Mouse (Mus musculus): ENCODE data around the gene Cyp2u1.

Gene Cyp2u1

GRCm38 (mm10) chr3:131255399-131255981, 47.5 kb downstream of the Cyp2u1 start:
- DNase-seq (ENCODE audit: low spot score in 2 of 2) = no peak

- no peak for DNase-seq (ENCODE audit: low spot score in 2 of 2)
Measured at GRCm38 (mm10) chr3:131254991-131255390, 48.0 kb downstream of the Cyp2u1 start.

- DNase-seq (ENCODE audit: low spot score in 2 of 2) = no peak
Measured at GRCm38 (mm10) chr3:131251601-131252000, 51.4 kb downstream of the Cyp2u1 start.

- no peak for DNase-seq (ENCODE audit: low spot score in 2 of 2)
Measured at GRCm38 (mm10) chr3:131250978-131251377, 52.0 kb downstream of the Cyp2u1 start.

GRCm38 (mm10) chr3:131250283-131250682, 52.7 kb downstream of the Cyp2u1 start:
- no peak for DNase-seq (ENCODE audit: low spot score in 2 of 2)

GRCm38 (mm10) chr3:131248444-131248843, 54.6 kb downstream of the Cyp2u1 start:
- DNase-seq (ENCODE audit: low spot score in 2 of 2) = no peak

GRCm38 (mm10) chr3:131247851-131248250, 55.2 kb downstream of the Cyp2u1 start:
- DNase-seq (ENCODE audit: low spot score in 2 of 2) = no peak

GRCm38 (mm10) chr3:131247447-131247846, 55.6 kb downstream of the Cyp2u1 start:
- DNase-seq (ENCODE audit: low spot score in 2 of 2) = no peak

GRCm38 (mm10) chr3:131246579-131247046, 56.4 kb downstream of the Cyp2u1 start:
- no peak for DNase-seq (ENCODE audit: low spot score in 2 of 2)

- DNase-seq (ENCODE audit: low spot score in 2 of 2) = peak; percentile 33 to 54
Measured at GRCm38 (mm10) chr3:131245766-131246578, 57.1 kb downstream of the Cyp2u1 start.
